Mouse (Mus musculus): ENCODE measurements around the gene Stk40. TPM values are rescaled to one million over a fixed set of nuclear protein-coding genes. Genes with fewer than 3 reads are reported as not detected.

The Stk40 gene
- total RNA-seq, 2 experiments from 2014 or later, result 32.5 to 33.2 TPM

DNA sequence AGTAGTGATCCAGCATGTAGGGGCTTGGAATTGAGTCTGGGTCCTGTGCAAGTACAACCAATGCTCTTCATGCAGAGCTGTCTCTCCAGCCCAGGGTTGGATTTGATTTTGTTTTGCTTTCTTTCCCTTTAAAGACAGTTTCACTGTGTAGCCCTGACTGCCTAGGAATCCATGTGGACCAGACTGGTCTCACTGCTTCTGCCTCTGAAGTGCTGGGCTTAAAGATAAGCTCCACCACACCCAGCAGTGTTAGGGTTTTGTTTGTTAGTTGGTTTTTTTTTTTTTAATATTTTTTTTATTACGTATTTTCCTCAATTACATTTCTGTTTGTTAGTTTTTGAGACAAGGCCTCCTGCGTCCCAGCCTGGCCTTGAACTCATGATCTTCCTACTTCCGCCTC lies 4.4 kb upstream of the Stk40 start:
- DNase-seq, result no peak

DNA sequence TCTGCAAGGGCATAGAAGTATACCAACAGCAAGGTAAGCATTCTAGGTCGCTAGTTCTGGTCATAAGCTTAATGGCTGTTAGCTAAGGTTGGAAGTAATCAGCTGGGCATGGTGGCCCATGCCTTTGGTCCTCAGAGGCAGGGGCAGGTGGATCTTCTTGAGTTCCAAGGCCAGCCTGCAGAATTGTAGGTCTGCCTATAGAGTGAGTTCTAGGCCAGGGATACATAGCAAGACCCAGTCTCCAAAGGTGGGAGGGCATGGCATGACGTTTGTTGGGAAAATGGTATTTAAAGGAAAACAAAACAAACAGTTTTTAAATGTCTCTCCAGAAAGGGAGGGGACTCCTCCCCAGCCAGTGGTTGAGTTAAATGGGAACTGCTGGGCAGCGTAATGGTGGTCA lies 3.0 kb upstream of the Stk40 start:
- DNase-seq, result no peak

DNA sequence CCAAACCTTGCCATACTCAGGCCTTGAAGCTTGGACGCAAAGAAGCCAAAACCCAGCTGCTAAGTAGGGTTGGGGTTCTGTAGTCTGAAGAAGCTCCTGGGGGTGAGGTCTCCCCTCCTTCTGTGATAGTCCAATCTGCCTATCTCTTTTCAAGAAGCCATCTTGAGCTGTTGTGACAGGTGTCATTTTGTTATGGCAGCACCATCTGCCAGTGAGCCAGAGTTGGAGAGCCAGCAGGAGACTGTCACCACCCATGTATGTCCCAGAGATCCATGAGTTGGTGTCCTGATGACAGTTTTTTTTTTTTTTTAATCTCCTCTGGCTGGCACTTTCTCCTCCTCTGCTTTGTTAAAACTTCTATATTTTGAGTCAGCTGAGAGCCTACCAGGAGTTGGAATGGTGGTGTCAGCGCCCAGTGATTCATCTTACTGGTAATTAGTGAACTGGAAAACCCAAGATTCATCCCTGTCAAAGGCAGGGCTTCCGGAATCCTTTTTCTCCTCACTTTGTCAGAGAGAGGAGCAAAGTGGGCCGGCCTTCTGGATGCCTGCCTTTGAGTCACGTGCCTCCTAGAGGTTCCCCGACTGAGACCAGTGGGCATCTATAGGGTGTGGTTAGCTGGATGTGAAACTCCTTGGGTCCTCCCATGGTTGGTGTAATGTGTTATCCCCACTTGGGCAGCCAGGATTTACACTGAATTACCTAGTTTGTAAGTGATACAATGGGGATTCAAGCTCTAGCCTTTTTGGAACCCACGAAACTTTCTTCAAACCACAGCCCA lies 1.5 kb upstream of the Stk40 start:
- DNase-seq, result peak; percentile 37

GRCm38 (mm10) chr4:126103057-126103581 lies 638 bp upstream of the Stk40 start:
- DNase-seq, result peak; percentile 94

DNA sequence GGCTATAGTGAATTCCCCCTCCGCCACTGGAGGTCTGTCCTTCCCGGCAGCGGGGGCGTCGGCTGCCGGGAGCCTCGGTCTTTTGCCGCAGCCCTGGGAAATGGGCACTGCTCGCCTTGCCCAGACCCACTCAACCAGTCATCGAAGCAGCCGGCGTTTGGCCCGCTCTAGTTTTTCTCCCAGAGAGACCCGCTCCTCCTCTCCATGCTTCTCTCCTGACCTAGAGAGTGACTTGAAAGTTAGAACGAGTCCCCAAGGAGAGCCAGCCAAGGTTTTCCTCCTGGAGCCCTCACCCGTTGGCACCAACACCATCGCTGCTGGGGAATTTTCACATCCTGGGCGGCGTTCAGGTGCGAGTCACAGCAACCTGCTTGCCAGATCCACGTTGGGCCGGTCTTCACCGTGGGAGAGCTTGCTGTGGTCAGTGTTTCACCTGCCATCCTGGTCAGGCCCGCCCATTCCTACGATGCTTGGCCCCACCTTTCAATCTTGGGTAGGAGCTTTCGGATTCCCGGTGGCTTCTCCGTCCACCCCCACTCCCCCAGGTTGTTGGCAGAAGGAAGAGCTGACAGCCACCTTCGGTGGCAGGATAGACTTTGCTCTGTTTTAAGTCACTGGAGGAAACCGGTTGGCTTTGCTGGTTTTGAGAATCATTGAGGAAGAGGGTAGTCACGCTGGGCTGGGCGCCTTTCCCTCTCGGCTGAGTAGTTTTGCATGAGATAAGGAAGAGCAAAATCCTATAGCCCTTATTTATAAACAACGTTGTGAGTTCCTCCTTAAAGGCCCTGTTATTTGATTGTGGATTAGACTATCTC lies 711 bp downstream of the Stk40 start:
- DNase-seq, result no peak

DNA sequence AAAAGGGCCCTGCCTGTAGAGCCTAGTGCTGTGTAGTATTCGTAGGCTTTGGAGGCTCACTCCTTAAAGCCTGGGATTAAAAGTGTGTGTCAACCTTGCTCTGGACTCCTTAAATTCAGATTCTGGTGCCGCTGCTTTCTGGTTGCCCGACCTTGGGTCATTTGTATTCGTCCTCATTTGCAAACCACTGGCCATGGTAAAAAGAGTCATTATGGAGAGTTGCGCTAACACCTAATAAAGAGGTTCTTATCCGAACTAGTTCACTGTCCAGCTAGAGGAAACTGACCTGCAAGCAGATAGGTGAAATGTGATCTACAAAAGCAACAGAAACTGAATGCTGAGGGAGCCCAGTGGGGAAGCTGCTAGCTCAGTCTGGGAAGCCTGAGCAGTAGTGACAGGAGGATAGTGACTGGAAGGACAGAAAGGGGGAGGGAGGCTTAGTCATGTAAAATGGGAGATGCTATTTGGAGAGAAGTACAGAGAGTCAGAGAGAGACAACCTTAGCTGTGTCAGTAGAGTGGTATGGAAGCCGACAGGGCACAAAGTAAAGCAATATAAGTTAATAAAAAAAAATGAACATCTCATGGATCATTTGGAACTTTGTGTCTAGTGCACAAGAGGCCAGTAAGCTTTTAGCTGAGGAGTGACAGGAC lies 1.5 kb downstream of the Stk40 start:
- no peak for DNase-seq

DNA sequence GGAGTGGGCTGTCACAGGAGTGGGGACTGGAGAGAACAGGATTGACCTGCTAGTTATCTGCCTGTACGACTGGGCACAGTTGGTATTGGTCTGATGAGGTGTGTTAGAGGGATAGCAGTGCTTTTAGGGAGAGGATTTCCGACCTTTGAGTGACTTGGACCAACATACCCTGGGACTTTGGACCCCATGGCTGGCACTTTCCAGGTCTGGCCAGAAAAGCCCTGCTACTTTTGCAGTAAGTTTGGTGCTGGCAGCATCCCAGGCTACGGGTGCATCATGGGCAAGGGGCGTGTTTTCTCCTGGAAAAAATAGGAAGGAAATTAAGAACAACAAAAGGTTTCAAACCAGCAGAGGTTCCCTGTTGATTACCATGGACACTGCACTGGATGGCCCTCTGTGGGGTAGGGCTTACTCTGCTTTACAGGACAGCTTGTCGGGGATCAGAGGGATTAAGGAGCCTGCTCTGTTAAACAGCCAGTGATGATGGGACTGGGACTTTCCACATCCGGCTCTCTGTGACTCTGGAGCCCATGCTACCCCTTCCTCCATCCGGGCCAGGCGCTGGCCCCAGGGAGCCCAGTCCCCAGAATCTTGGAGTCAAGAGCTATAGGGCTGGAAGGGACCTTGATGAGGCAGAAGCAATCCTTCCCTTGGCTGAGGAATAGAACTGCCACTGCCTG lies 4.4 kb downstream of the Stk40 start:
- peak; percentile 49 for DNase-seq

DNA sequence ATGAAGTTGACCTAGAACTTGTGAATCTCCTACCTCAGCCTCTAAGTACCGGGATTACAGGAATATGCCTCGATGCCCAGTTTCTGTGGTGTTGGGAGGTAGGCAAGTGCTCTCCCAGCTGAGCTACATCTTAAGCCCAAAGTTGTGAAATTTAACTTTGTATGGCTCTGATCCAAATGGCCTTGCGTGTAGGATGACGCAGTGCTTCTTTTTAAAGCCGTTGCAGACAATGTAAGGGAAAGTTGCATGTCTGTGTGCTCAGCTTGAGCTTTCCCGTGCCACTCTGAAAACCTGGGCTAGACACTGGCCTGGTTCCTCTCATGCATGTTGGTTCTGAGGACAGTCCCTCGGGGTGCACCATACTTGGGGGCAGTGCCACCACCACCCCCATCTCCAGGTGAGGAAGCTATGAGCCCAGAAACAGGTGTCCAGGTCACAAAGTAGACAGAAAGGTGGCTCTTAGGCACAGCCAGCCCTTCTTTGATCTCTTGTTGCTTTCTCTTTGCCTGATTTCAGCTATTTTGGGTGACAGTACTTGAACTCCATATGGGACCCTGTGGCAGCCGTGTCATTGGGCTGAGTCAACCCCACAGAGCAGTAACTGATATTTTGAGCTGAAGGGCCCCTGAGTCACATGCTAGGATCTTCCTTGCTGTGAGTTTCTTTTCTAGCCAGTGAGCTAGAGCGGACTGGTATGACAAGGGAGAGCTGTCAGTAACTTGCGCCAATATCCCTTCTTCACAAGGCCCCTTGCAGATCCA lies 6.0 kb downstream of the Stk40 start:
- DNase-seq, result no peak

DNA sequence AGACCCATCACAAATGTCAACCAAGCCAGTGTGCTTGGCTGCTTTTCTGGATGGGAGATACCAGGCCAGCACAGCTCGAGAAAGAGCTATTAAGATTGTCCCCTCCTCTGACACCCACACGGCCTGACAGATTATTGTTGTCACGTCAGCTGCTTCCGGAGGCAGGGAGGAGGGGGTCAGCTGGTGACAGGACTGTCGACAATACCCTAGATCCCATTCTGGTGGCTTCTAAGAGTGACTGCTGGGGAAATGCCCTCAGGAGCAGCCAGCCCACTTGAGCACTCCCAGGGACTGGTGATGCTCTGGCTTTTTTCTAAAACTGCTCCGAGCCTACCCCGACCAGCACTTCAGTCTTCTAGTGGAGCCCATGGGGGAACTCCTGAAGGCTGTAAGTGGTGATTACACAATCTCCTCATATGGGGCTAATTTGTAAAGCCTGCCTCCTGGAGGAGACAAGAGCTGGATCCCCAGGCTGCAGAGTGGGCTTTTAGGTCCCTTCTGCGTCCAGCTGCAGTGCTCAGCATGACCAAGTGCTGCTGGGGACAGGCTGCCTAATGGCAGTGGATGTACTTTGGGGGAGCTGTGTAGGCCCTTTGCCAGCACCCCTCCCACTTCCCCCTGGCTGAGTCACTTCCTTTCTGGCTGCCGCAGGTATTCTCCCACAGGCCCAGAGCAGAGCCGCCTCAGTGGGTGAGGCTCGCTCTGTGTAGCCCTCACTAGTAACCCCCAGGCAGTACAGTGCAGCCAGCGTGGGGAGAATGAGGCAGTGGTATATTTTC lies 6.8 kb downstream of the Stk40 start:
- peak; percentile 87 for DNase-seq

GRCm38 (mm10) chr4:126111153-126111549 lies 7.4 kb downstream of the Stk40 start:
- peak; percentile 54 for DNase-seq

- no peak for DNase-seq
Measured at GRCm38 (mm10) chr4:126113243-126113642, 9.5 kb downstream of the Stk40 start.

- DNase-seq, result peak; percentile 79
Measured at GRCm38 (mm10) chr4:126113943-126114342, 10.2 kb downstream of the Stk40 start.

GRCm38 (mm10) chr4:126115411-126115810 lies 11.7 kb downstream of the Stk40 start:
- DNase-seq, result no peak

- no peak for DNase-seq
Measured at GRCm38 (mm10) chr4:126115871-126116521, 12.2 kb downstream of the Stk40 start.

DNA sequence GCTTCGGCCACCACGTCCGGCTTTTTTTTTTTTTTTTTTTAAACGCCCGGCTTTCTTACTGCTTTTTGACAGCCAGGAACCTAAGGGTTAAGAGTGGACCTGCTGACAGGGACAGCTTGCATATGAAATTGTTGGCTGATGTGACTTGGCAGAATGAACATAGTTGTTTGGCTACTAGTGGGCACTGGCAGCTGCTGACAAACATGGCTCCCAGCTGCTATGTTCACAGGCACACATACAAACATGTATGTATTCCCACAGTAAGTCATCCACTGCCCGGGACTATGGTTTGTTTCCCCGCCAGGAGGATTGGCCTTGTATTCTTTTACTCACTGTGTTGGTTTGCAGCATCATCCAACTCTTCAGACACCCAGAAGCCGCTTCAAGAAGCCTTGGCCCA lies 13.4 kb downstream of the Stk40 start:
- DNase-seq, result no peak

GRCm38 (mm10) chr4:126118651-126119050 lies 14.9 kb downstream of the Stk40 start:
- no peak for DNase-seq

GRCm38 (mm10) chr4:126119051-126119450 lies 15.3 kb downstream of the Stk40 start:
- no peak for DNase-seq

DNA sequence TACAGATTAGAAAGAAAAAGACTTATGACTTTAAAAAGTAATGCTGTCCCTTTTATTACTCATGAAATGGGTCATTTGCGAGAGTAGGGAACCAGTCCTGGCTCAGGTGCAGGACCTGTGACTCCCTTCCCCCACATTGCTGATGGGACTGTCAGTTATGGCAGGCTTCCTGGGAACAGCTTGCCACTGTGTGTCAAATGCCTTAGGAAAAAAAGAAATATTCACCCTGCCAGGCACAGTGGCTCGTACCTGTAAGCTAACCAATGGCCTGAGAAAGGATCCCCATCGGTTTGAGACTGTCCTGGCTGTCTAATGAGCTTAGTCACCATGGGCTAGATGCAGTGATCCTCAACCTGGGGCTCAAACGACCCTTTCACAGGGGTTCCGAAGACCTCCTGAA lies 16.3 kb downstream of the Stk40 start:
- DNase-seq, result no peak

- DNase-seq, result no peak
Measured at GRCm38 (mm10) chr4:126120506-126120905, 16.7 kb downstream of the Stk40 start.

GRCm38 (mm10) chr4:126123309-126124040 lies 19.7 kb downstream of the Stk40 start:
- DNase-seq, result no peak

Data from heart, postnatal 4 days (tissue).